Mouse (Mus musculus) spleen, postnatal 14 days (tissue): ENCODE data around the gene Islr.

Experiments used
- DNase-seq, 2 experiments: peaks; one replicate each; pipeline ENCODE4 v3.0.0; 2021 to 2022; ENCODE audit warnings: low spot score in 2 of 2

Gene Islr

DNA sequence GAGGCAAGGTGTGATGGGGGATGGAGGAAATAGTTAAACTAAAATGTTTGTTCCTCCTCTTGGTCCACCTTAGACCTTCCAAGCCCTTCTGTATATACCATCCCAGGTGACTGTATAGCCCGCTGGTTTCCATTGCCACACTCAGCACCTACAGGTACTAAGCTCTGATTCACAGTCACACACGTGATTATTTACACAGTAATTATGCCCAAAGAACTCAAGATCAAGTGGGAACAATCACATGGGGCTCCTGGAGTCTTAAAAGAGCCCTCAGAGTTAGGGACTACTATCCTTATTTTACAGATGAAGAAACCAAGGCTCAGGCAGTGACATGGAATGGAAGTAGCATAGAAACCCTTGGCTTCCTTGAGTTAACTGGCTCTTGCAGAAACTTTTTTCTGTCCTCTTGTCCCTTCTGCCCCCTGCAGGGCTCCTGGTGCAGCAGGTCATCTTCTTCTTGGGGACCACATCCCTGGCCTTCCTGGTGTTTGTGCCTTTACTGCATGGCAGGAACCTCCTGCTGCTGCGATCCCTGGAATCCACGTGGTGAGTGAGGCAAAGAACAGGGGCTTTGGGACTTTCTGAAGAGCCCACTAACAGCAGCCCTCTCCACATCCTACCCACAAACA lies 53.3 kb downstream of the Islr start:
- no peak for DNase-seq

DNA sequence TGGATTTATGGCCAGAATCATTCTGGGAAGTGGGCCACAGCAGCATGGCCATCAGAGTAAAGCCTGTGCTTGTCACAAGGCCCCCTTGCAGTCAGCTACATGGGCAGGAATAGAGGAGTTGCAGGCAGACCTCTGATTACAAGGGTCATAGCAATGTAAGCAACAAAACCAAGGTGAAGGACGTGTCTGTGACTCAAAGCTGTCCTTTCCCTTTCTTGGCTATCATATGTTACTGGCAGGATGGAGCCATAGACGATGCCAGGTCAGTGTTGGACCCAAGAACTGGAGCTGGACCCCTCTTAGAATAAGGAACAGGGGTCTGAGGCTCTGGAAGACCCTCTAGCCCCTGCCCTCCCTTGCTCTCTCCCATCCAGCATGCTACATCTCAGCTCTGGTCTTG lies 55.3 kb downstream of the Islr start:
- no peak for DNase-seq

DNA sequence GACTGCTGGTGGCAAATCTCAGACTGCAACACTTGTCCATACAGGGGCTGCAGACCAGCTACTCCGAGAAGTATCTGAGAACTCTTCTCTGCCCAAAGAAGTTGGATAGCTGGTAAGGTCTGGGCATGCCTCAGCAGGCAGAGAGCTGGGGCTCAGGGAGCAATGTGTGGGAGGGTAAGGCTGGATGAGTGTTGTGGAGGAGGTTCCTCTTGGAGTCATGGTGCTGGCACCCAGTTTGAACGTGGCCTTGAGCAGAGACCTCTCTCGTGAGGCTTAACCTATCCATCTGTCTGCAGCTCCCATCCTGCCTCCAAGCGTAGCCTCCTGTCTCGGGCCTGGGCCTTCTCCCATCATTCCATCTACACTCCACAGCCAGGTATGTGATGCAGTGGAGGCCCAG lies 58.7 kb downstream of the Islr start:
- no peak for DNase-seq

- DNase-seq: no peak
Observed at GRCm38 (mm10) chr9:58144664-58145063, 59.4 kb downstream of the Islr start.

- DNase-seq: no peak
Observed at GRCm38 (mm10) chr9:58143419-58143818, 60.7 kb downstream of the Islr start.

GRCm38 (mm10) chr9:58139947-58140346 lies 64.2 kb downstream of the Islr start:
- no peak for DNase-seq

DNA sequence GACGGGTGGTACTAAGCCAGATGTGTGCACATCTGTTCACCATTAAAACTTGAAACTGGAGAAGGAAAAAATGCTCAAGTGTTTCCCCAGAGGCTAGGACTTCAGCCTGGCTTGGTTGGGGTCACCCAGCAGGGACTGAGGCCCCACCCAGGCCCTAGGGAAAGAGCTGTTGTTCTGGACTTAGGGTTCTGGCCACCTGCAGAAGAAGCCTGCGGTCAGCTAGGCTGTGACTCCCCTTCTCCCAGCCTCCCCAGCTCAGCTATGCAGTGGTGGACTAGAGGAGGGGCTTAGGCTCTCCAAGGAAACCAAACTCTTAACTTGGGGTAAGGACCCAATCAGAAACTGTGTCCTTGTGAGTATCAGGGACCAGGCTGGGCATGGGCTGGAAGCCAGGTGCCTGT lies 68.2 kb downstream of the Islr start:
- DNase-seq: no peak

GRCm38 (mm10) chr9:58134906-58135305 lies 69.2 kb downstream of the Islr start:
- DNase-seq: no peak

DNA sequence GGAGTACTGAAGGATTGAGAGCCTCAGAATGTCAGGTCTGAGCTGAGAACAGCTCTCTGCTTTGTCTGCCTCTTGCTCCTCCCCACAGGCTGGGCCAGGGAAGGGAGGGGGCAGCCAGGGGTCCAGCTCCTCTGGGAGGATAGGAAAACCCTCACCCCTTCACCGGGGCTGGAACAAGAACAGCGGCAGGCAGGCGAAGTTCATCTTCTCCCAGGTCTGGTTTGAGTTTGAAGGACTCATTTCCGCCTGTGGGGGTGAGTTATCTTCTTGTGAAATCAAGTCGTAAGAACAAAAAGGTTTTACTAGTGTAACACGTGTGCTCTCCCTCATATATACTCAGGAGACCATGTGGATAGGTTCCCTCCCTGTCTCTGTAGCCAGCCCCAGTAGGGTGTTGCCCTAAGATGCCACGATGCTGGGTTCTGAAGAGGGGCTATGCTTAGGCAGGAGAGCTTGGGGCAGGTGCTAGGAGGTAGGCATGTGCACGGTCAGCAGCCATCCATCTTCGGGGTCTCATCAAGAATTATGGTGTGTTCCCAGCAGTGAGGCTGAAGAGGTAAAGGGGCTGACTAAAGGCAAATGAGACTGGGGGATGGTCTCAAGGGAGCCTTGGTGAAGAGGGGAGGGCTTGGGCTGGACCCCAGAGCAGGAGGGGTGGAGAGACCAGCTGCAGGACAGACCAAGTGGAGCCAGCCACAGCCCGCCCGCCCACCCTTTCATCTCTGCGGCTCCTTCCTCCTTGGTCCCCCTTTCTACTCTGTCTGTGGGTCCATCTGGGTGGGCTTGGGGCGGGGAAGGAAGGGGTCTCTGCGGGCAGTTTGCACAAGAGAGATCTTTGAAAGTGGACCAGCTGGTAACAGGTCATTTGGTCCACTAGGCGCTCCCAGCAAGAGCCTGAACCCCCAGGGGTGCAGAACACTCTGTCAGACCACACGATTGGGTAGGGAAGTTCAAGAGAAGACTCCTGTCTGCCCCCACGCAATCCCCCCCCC lies 69.9 kb downstream of the Islr start:
- DNase-seq: no peak

DNA sequence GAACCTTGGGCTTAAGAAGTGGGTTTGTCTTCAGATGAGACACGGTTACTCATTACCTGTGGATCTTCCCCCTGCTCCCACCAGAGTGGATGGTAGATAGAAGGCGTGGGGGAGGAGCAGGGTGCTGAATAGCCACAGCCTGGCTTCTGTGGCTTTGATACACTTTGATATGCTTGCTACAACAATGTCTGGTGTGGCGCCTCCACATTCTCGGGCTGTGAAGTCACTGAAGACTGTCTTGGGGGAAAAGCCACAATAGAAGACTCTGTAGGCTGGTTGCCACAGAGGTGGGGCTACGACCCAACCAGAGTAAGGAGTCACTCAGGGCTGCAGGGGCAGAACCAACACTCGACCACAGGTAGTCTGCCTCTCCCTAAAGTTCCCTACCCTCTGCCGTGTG lies 72.4 kb downstream of the Islr start:
- DNase-seq: no peak

GRCm38 (mm10) chr9:58130909-58131308 lies 73.2 kb downstream of the Islr start:
- no peak for DNase-seq

DNA sequence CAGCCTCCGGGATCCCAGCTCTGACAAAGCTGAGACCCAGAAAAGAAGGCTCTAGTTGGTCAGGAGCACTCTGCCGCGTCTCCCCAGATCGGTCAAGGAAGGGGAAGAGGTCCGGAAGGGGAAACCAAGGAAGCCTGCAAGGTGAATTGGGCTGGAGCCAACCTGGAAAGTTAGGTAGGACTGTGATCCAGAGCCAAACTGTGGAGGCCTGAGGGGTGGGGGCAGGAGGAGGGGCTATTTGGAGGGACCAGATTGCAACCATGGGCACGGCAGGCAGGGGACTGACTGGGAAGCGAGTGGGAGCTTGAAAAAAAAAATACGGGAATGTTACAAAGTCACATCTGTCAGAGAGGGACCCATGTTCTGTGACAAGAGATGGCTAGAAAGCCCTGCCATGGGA lies 74.6 kb downstream of the Islr start:
- DNase-seq: no peak

- no peak for DNase-seq
Observed at GRCm38 (mm10) chr9:58128926-58129413, 75.1 kb downstream of the Islr start.

GRCm38 (mm10) chr9:58125811-58126210 lies 78.3 kb downstream of the Islr start:
- DNase-seq: no peak

DNA sequence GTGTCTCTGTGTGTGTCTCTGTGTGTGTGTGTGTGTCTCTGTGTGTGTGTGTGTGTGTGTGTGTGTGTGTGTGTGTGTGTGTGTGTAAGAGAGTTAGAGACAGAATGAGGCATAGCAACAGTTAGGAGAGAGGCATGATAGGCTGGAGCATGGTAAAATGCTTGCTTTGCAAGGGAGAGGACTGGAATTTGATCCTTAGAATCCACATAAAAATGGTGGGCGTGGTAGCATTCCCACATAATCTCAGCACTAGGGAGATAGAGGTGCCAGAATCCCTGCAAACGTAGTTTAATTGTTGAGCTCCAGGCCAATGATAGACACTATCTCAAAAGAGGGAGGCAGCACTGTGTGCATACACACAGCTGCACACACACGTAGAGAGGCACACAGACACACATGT lies 79.0 kb downstream of the Islr start:
- no peak for DNase-seq

DNA sequence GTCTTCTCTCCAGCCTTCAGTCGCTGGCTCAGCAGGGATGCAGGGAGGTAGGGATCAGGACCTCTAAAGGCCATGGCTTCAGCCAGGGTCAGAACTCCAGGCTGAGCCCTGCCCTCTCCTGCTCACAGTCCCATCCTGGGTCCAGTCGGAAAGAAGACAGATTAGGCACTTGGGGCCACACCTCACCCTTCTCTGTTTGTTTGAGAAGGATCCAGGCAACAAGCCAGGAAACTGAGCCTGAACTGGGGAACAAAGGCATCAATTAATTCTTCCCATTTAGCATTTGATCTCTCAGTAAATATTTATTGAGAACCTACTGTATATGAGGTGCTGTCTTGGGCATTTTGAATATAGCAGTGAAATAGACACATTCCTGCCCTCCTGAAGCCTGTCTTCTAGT lies 85.4 kb downstream of the Islr start, which contains the start of gene Ccdc33:
Gene Ccdc33 (minus strand): TSS at position 153 of the 400 bp plus-strand sequence.
- no peak for DNase-seq

DNA sequence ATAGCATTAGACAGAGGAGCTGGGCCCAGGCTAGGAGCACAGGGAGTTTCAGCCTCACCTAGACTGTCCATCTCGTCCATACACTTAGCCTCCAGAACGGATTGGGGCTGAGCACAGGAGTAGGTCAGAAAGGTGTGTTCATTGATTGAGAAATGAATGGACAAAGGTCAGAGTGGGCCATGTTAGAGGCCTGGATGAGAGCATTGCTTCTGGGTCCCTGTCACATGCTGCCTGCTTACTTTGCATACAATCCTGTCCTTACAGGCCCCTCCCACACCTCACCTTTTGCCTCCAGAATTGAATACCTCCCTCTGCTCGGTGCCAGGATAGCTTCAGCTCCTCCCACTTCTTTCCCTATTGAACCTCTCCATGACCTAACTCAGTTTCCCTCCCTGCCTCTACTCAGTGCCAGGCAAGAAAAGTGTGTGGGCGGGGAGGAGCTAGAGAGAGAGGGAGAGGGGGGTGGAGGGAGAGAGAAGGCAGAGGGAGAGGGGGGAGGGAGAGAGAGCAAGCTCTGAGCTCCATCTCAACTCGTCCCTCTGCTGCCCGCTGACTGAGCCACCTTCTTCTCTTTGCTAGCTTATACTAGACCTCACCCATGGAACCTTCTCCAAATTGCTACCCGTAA lies 88.0 kb downstream of the Islr start:
- no peak for DNase-seq

- DNase-seq: no peak
Observed at GRCm38 (mm10) chr9:58115297-58115925, 88.7 kb downstream of the Islr start.

DNA sequence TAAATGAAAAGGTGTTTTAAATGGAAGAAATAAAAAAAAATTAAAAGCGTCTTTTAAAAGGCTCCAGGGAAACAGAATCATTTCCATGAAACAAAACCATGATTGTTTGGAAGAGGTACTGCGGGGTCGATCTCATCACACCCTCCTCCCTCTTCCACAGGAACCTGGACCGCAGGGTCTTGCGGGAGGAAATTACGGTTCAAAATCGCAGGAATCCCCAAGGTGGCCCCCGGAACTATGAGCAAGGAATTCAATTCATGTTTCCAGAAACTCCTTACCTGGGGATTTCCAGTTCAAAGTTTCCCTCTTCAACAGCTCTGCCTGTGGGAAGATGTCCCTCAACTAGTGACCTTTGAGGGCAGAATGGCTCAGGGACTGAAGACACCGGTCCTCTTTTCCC lies 90.1 kb downstream of the Islr start:
- no peak for DNase-seq

- DNase-seq: no peak
Observed at GRCm38 (mm10) chr9:58113279-58113884, 90.7 kb downstream of the Islr start.

- DNase-seq: no peak
Observed at GRCm38 (mm10) chr9:58112866-58113278, 91.2 kb downstream of the Islr start.
